Mouse (Mus musculus): ENCODE results near the gene Thap3.

DNA sequence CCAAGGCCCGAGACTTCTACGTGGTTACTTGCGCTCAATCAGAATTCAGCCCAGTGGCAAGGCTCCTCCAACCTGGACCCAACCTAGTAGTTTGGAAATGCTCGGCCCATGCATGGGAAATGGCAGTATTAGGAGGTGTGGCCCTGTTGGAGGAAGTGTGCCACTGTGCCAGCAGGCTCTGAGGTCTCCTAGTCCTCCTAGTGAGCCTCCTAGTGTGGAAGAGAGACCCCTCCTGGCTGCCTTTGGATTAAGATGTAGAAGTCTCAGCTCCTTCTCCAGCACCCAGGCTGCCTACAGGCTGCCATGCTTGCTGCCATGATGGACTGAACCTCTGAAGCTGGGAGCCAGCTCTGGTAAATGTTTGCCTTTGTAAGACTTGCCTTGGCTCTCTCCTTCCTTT, 41.2 kb upstream of the Thap3 start:
- no peak for TF ChIP-seq CTCF (IDR thresholded peaks at IDR 0.05; ENCODE audit: low read depth, low read length)
- no peak for TF ChIP-seq TAL1 (conservative IDR thresholded peaks at IDR 0.05; ENCODE audit: low read depth, low read length)
- no peak for TF ChIP-seq GATA1 (IDR thresholded peaks at IDR 0.05; ENCODE audit: borderline replicate concordance, low read length)
- TF ChIP-seq GATA2 (IDR thresholded peaks at IDR 0.05; ENCODE audit: borderline replicate concordance, low read depth, low read length) = no peak
- no peak for TF ChIP-seq POLR2AphosphoS5 (IDR thresholded peaks at IDR 0.05; ENCODE audit: insufficient replicate concordance, low read depth, low read length)
